Mouse (Mus musculus) liver, postnatal 0 days (tissue): ENCODE measurements around the gene Cdk7. TPM values are rescaled to one million over a fixed set of nuclear protein-coding genes. Genes with fewer than 3 reads are reported as not detected.
A peak's percentile ranks its signal among the peaks of the same experiment; 100 is the strongest.
"Not testable (repeated sequence)": the region's sequence is repeated elsewhere in the genome, so short reads cannot be mapped to it uniquely, and the experiment has no call there.

ENCODE experiments used
- ATAC-seq: fragments of 200-750 bp; cut with Nextera tagmentation; 2 replicates; pipeline ENCODE4 v1.8.0; 2017; ENCODE audit warnings: mild to moderate bottlenecking, moderate library complexity
- DNase-seq: peaks from one replicate; pipeline ENCODE4 v3.0.0-alpha.2; 2016
- H3K27ac ChIP-seq: fragments of 300-500 bp; sonication (generic); 2 replicates; pipeline ENCODE4 v1.5.1; 2014; ENCODE audit warnings: antibody characterized with exemption, moderate library complexity, mild to moderate bottlenecking, low read depth
- H3K27me3 ChIP-seq: fragments of 300-500 bp; sonication (generic); 2 replicates; pipeline ENCODE4 v1.6.1; 2014; ENCODE audit warnings: low read length, control low read depth, mixed read lengths; ENCODE audit not compliant: insufficient read depth
- H3K36me3 ChIP-seq: fragments of 300-500 bp; sonication (generic); replicated peaks from 2 replicates; pipeline ENCODE4 v1.6.1; 2014; ENCODE audit warnings: mild to moderate bottlenecking, control low read depth, low read length, moderate library complexity, mixed read lengths; ENCODE audit not compliant: insufficient read depth
- H3K4me1 ChIP-seq: fragments of 300-500 bp; sonication (generic); 2 replicates; pipeline ENCODE4 v1.6.1; 2014; ENCODE audit warnings: antibody characterized with exemption, mild to moderate bottlenecking, control low read depth; ENCODE audit not compliant: insufficient read depth
- H3K4me2 ChIP-seq: fragments of 300-500 bp; sonication (generic); 2 replicates; pipeline ENCODE4 v1.6.1; 2014; ENCODE audit warnings: low read depth, mild to moderate bottlenecking, low read length, moderate library complexity, mixed read lengths
- H3K4me3 ChIP-seq: fragments of 300-500 bp; sonication (generic); 2 replicates; pipeline ENCODE4 v1.5.1; 2014; ENCODE audit warnings: low read depth, low read length
- H3K9ac ChIP-seq: fragments of 300-500 bp; sonication (generic); replicated peaks from 2 replicates; pipeline ENCODE4 v1.6.1; 2014; ENCODE audit warnings: mild to moderate bottlenecking, moderate library complexity
- H3K9me3 ChIP-seq: fragments of 300-500 bp; sonication (generic); 2 replicates; pipeline ENCODE4 v1.6.1; 2016; ENCODE audit warnings: mild to moderate bottlenecking, control low read depth, low read length, mixed read lengths
- CTCF ChIP-seq: sonication (generic); IDR thresholded peaks from 2 replicates; pipeline ENCODE4 v1.5.1; 2016; ENCODE audit warnings: antibody characterized with exemption, low read depth
- EP300 ChIP-seq: IDR thresholded peaks from 2 replicates; pipeline ENCODE4 v1.6.1; 2016; ENCODE audit warnings: antibody characterized with exemption, low read depth, mild to moderate bottlenecking
- WGBS: fragments of 180-500 bp; shearing (Covaris S2); extraction: QIAGEN DNeasy Blood & Tissue Kit; methylation state at CpG from one replicate; pipeline ENCODE4 v1.1.7; 2014; ENCODE audit not compliant: insufficient replicate concordance; 5-methylcytosine and 5-hydroxymethylcytosine counted together
- polyA plus RNA-seq: library from polyadenylated mRNA; unstranded; fragments of >200 nt; fragmentation: Nextera tagmentation; extraction: Ambion mirVana; gene quantifications from 2 replicates; pipeline ENCODE4 v1.2.1, GENCODE M21; 2015

Gene Cdk7
- polyA plus RNA-seq, 1 experiment from 2014 or later = 25.0 TPM

GRCm38 (mm10) chr13:100748638-100749037, 17.9 kb upstream of the Cdk7 start:
- Histone ChIP-seq H3K27me3 (no peaks in the 10 kb centered on the region), H3K9me3 (no peaks in the 10 kb centered on the region), H3K36me3 (no peaks in the 10 kb centered on the region), H3K27ac (no peak overlapping the region), H3K9ac (no peak overlapping the region), H3K4me3 (no peak overlapping the region), H3K4me1 (peaks cover 23% of the 10 kb centered on the region; the same call in 1 of the 2 replicates), H3K4me2 (no peak overlapping the region)
- DNase-seq = no peak
- ATAC-seq = no peak
- TF ChIP-seq EP300 = no peak
- no peak for TF ChIP-seq CTCF
- 59% methylated on average over 8 of the region's 8 CpGs for WGBS

GRCm38 (mm10) chr13:100746090-100746489, 15.4 kb upstream of the Cdk7 start:
- Histone ChIP-seq H3K36me3 (no peaks in the 10 kb centered on the region), H3K9me3 (no peaks in the 10 kb centered on the region), H3K4me2 (no peak overlapping the region), H3K4me1 (peaks cover 24% of the 10 kb centered on the region), H3K27ac (no peak overlapping the region), H3K9ac (no peak overlapping the region), H3K4me3 (no peak overlapping the region), H3K27me3 (no peaks in the 10 kb centered on the region)
- ATAC-seq (no peak), DNase-seq (no peak)
- WGBS = 86% methylated on average over 3 of the region's 3 CpGs
- no peak for TF ChIP-seq EP300
- no peak for TF ChIP-seq CTCF

- Histone ChIP-seq H3K9me3 (no peaks in the 10 kb centered on the region), H3K4me2 (peak within 1 kb of the TSS; percentile 82), H3K27me3 (no peaks in the 10 kb centered on the region), H3K4me3 (peak within 1 kb of the TSS; percentile 80), H3K9ac (peak within 1 kb of the TSS; percentile 81), H3K27ac (peak within 1 kb of the TSS; percentile 94), H3K36me3 (no peaks in the 10 kb centered on the region), H3K4me1 (peaks cover 13% of the 10 kb centered on the region)
- TF ChIP-seq CTCF = no peak
- peak; percentile 46; the same call in 1 of the 2 replicates for TF ChIP-seq EP300
- DNase-seq (peak; percentile 96), ATAC-seq (peak; percentile 89)
- WGBS = under 1% methylated on average over 52 of the region's 52 CpGs
Observed at GRCm38 (mm10) chr13:100744036-100744744, 13.5 kb upstream of the Cdk7 start, which contains the start of gene Mrps36. Gene Mrps36, minus strand, starts transcription at chr13:100744659.

GRCm38 (mm10) chr13:100743346-100744035, 12.8 kb upstream of the Cdk7 start:
- WGBS = 47% methylated on average over 11 of the region's 11 CpGs
- Histone ChIP-seq H3K9ac (peak overlapping the region; percentile 81), H3K4me2 (peak overlapping the region; percentile 82), H3K36me3 (0 out of 2 replicates have a peak, but pooled peaks cover 2% of the 10 kb centered on the region), H3K9me3 (no peaks in the 10 kb centered on the region), H3K27ac (peak overlapping the region; percentile 94), H3K4me3 (peak overlapping the region; percentile 80), H3K4me1 (peaks cover 13% of the 10 kb centered on the region), H3K27me3 (no peaks in the 10 kb centered on the region)
- TF ChIP-seq CTCF (no peak), EP300 (peak; percentile 73)
- ATAC-seq (peak; percentile 62), DNase-seq (no peak)

GRCm38 (mm10) chr13:100742831-100743230, 12.1 kb upstream of the Cdk7 start:
- no peaks in the 10 kb centered on the region for H3K27me3 ChIP-seq
- ATAC-seq (no peak), DNase-seq (no peak)
- peak overlapping the region; percentile 82; the same call in 1 of the 2 replicates for H3K4me2 ChIP-seq
- H3K27ac ChIP-seq = peak overlapping the region; percentile 94; the same call in 1 of the 2 replicates
- H3K36me3 ChIP-seq = 0 out of 2 replicates have a peak, but pooled peaks cover 2% of the 10 kb centered on the region
- H3K9me3 ChIP-seq = no peaks in the 10 kb centered on the region
- H3K4me1 ChIP-seq = peaks cover 13% of the 10 kb centered on the region
- H3K9ac ChIP-seq = peak overlapping the region; percentile 36
- TF ChIP-seq EP300 = no peak
- no peak for TF ChIP-seq CTCF
- WGBS = 87% methylated on average over 5 of the region's 5 CpGs
- peak overlapping the region; percentile 80 for H3K4me3 ChIP-seq

- DNase-seq (no peak), ATAC-seq (no peak)
- no peak overlapping the region for H3K4me2 ChIP-seq
- TF ChIP-seq CTCF (no peak), EP300 (no peak)
- WGBS = 85% methylated on average over 2 of the region's 2 CpGs
- peaks cover 12% of the 10 kb centered on the region for H3K4me1 ChIP-seq
- peaks cover 14% of the 10 kb centered on the region for H3K36me3 ChIP-seq
- H3K27ac ChIP-seq = no peak overlapping the region
- no peaks in the 10 kb centered on the region for H3K9me3 ChIP-seq
- H3K27me3 ChIP-seq = no peaks in the 10 kb centered on the region
- H3K4me3 ChIP-seq = no peak overlapping the region
- no peak overlapping the region for H3K9ac ChIP-seq
Observed at GRCm38 (mm10) chr13:100732756-100733155, 2.0 kb upstream of the Cdk7 start.

- not testable (repeated sequence) for H3K27me3 ChIP-seq, DNase-seq, ATAC-seq, H3K9ac ChIP-seq, H3K9me3 ChIP-seq
- Histone ChIP-seq H3K36me3 (peaks cover 16% of the 10 kb centered on the region), H3K27ac (peak overlapping the region; percentile 83), H3K4me3 (0 out of 2 replicates have a peak overlapping the region, but pooled peaks have one; percentile 88), H3K4me1 (peaks cover 12% of the 10 kb centered on the region), H3K4me2 (peak overlapping the region; percentile 91)
- WGBS = 88% methylated on average over 5 of the region's 6 CpGs
Observed at GRCm38 (mm10) chr13:100731462-100732046, 815 bp upstream of the Cdk7 start.
